Mouse (Mus musculus) urinary bladder, postnatal 0 days (tissue): ENCODE results near the gene Cdc42bpa. TPM values are rescaled to one million over a fixed set of nuclear protein-coding genes. Genes with fewer than 3 reads are reported as not detected.

Experiments used
- polyA plus RNA-seq: library from polyadenylated mRNA; unstranded; fragments of >200 nt; fragmentation: Nextera tagmentation; extraction: Ambion mirVana; gene quantifications from 2 replicates; pipeline ENCODE4 v1.2.1, GENCODE M21; 2015

The Cdc42bpa gene
- polyA plus RNA-seq, result 11.2 and 14.4 TPM in 2 replicates

GRCm38 (mm10) chr1:179959721-179960542 is at the start of gene Cdc42bpa:
Cdc42bpa (plus strand) TSS chr1:179960472.

GRCm38 (mm10) chr1:180198959-180199714 is 238.9 kb downstream of the Cdc42bpa start, which contains the start of gene Coq8a:
Coq8a (minus strand) TSS chr1:180199602.

Other genes starting within 250 kb of the Cdc42bpa start
- gene Kif28, start 215.2 kb upstream of the Cdc42bpa start, polyA plus RNA-seq, result not detected in 2 replicates
- gene Gm10518, start 157.1 kb upstream of the Cdc42bpa start, polyA plus RNA-seq, result not detected in 2 replicates
- 10.4 TPM in 2 replicates for gene Ahctf1, start 156.8 kb upstream of the Cdc42bpa start, polyA plus RNA-seq
- gene Coq8a, start 239.1 kb downstream of the Cdc42bpa start, polyA plus RNA-seq, result 8.9 and 12.8 TPM in 2 replicates